Mouse (Mus musculus): ENCODE results near the gene Paqr6. TPM values are rescaled to one million over a fixed set of nuclear protein-coding genes. Genes with fewer than 3 reads are reported as not detected.
A peak's percentile ranks its signal among the peaks of the same experiment; 100 is the strongest.

The Paqr6 gene
- total RNA-seq, 2 experiments from 2014 or later, result 8.1 to 9.4 TPM

GRCm38 (mm10) chr3:88409741-88410644 lies 45.6 kb downstream of the Paqr6 start, which contains the start of gene Pmf1:
Gene Pmf1, minus strand, starts transcription at chr3:88410331.
- peak; percentile 89 to 96 for DNase-seq (ENCODE audit: low spot score in 2 of 2)

- no peak for DNase-seq (ENCODE audit: low spot score in 2 of 2)
Measured at GRCm38 (mm10) chr3:88410645-88411031, 46.3 kb downstream of the Paqr6 start.

GRCm38 (mm10) chr3:88411681-88412080 lies 47.3 kb downstream of the Paqr6 start:
- no peak for DNase-seq (ENCODE audit: low spot score in 2 of 2)

GRCm38 (mm10) chr3:88412636-88413035 lies 48.3 kb downstream of the Paqr6 start:
- DNase-seq (ENCODE audit: low spot score in 2 of 2), result no peak

- no peak for DNase-seq (ENCODE audit: low spot score in 2 of 2)
Measured at GRCm38 (mm10) chr3:88415668-88416067, 51.3 kb downstream of the Paqr6 start.

GRCm38 (mm10) chr3:88418016-88418415 lies 53.6 kb downstream of the Paqr6 start:
- no peak for DNase-seq (ENCODE audit: low spot score in 2 of 2)

Other genes starting within 250 kb of the Paqr6 start
- 100 to 1,000 TPM; 146 to 156 TPM for gene Mef2d, start 222.2 kb upstream of the Paqr6 start, total RNA-seq (2021)
- gene Rhbg, start 109.9 kb upstream of the Paqr6 start, total RNA-seq (2021), result not detected
- gene Gm38392, start 77.4 kb upstream of the Paqr6 start, total RNA-seq (2021), result not detected
- gene Tsacc, start 67.6 kb upstream of the Paqr6 start, total RNA-seq (2021), result 1 to 10 TPM; 4.0 to 5.3 TPM
- 100 to 1,000 TPM; 191 to 198 TPM for gene Cct3, start 67.5 kb upstream of the Paqr6 start, total RNA-seq (2021)
- 10 to 100 TPM; 86.2 to 90.2 TPM for gene Glmp, start 39.6 kb upstream of the Paqr6 start, total RNA-seq (2021)
- gene Tmem79, start 28.4 kb upstream of the Paqr6 start, total RNA-seq (2021), result 1 to 10 TPM in 1 of 2 experiments, under 1 TPM in 1; 0.93 to 1.3 TPM
- gene Smg5, start 28.3 kb upstream of the Paqr6 start, total RNA-seq (2021), result 10 to 100 TPM; 65.4 to 71.8 TPM
- not detected for gene Bglap3, start 8.2 kb downstream of the Paqr6 start, total RNA-seq (2021)
- gene Bglap2, start 14.1 kb downstream of the Paqr6 start, total RNA-seq (2021), result not detected
- gene Bglap, start 19.9 kb downstream of the Paqr6 start, total RNA-seq (2021), result 1 to 10 TPM in 1 of 2 experiments, not detected in 1; 1.3 TPM
- 1 to 10 TPM; 6.9 to 9.9 TPM for gene Pmf1, start 45.7 kb downstream of the Paqr6 start, total RNA-seq (2021)
- 10 to 100 TPM; 68.6 to 70.3 TPM for gene Slc25a44, start 60.6 kb downstream of the Paqr6 start, total RNA-seq (2021)
- 10 to 100 TPM; 33.1 to 38.1 TPM for gene Sema4a, start 96.6 kb downstream of the Paqr6 start, total RNA-seq (2021)
- 10 to 100 TPM; 42.0 to 49.3 TPM for gene Lmna, start 145.4 kb downstream of the Paqr6 start, total RNA-seq (2021)
- 10 to 100 TPM in 1 of 2 experiments, 1 to 10 TPM in 1; 9.0 to 10.7 TPM for gene Mex3a, start 167.8 kb downstream of the Paqr6 start, total RNA-seq (2021)
- not detected for gene Rab25, start 183.7 kb downstream of the Paqr6 start, total RNA-seq (2021)
- 100 to 1,000 TPM in 1 of 2 experiments, 10 to 100 TPM in 1; 96.1 to 113 TPM for gene Lamtor2, start 188.5 kb downstream of the Paqr6 start, total RNA-seq (2021)
- 10 to 100 TPM; 77.3 to 81.8 TPM for gene Ubqln4, start 189.2 kb downstream of the Paqr6 start, total RNA-seq (2021)
- 100 to 1,000 TPM; 110 to 120 TPM for gene Ssr2, start 211.3 kb downstream of the Paqr6 start, total RNA-seq (2021)
- 100 to 1,000 TPM; 258 to 259 TPM for gene Arhgef2, start 241.4 kb downstream of the Paqr6 start, total RNA-seq (2021)

Data from layer of hippocampus, postnatal 14 days (tissue).